Mouse (Mus musculus): ENCODE data around the gene Aldh6a1. TPM values are rescaled to one million over a fixed set of nuclear protein-coding genes. Genes with fewer than 3 reads are reported as not detected.

Gene Aldh6a1
- polyA plus RNA-seq, 1 experiment = 2.6 TPM

DNA sequence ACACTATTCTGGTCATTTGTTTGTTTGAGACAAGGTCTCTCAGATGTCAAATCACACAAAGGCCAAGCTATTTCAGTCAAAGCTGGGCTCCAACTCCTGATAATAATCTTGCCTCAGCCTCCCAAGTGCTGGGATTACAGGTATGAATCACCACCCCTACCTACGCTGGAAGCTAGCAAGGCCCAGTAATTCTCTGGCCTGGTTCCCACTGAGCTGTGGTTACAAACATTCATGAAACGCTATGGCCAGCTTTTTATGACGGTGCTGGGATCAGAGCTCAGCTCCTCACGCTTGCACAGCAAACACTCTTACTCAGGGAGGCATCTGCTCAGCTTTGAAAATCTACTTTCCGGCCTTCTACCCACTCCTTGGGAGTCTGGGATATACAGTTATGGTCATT lies 57.0 kb downstream of the Aldh6a1 start:
- Histone ChIP-seq H3K27me3 (ENCODE audit: control insufficient read depth, insufficient read depth, insufficient read length) (no peaks in the 10 kb centered on the region), H3K4me2 (ENCODE audit: low read depth) (no peak overlapping the region), H3K79me2 (ENCODE audit: control insufficient read depth, insufficient read depth) (no peaks in the 10 kb centered on the region), H3K36me3 (ENCODE audit: control insufficient read depth, insufficient read depth) (no peaks in the 10 kb centered on the region), H3ac (ENCODE audit: control insufficient read depth, insufficient read length) (no peak overlapping the region), H3K4me3 (no peak overlapping the region)
- no peak for TF ChIP-seq POLR2AphosphoS2 (IDR thresholded peaks at IDR 0.05; ENCODE audit: insufficient read length, low read depth)
- TF ChIP-seq E2F4 (IDR thresholded peaks at IDR 0.05; ENCODE audit: insufficient read depth) = no peak
- no peak for TF ChIP-seq REST (IDR thresholded peaks at IDR 0.05; ENCODE audit: insufficient read depth, insufficient read length)
- TF ChIP-seq MAX (IDR thresholded peaks at IDR 0.05; ENCODE audit: low read depth) = no peak
- no peak for TF ChIP-seq SRF (IDR thresholded peaks at IDR 0.05; ENCODE audit: control insufficient read depth, insufficient read length, low read depth)
- TF ChIP-seq TCF12 (IDR thresholded peaks at IDR 0.05; ENCODE audit: insufficient read depth, poor library complexity, severe bottlenecking) = no peak
- TF ChIP-seq MYOD1 (IDR thresholded peaks at IDR 0.05; ENCODE audit: control insufficient read depth in 1 of 3, insufficient read length in 2 of 3, low read depth in 2 of 3) = no peak
- TF ChIP-seq CEBPB (IDR thresholded peaks at IDR 0.05; ENCODE audit: insufficient read depth, poor library complexity, severe bottlenecking) = no peak
- TF ChIP-seq POLR2A (IDR thresholded peaks at IDR 0.05; ENCODE audit: insufficient read length, low read depth) = no peak
- no peak for TF ChIP-seq TCF3 (IDR thresholded peaks at IDR 0.05; ENCODE audit: insufficient read length, low read depth)
- no peak for TF ChIP-seq MYOG (IDR thresholded peaks at IDR 0.05; ENCODE audit: control insufficient read depth in 1 of 3, insufficient read depth in 1 of 3, insufficient read length in 2 of 3, low read depth in 2 of 3)

DNA sequence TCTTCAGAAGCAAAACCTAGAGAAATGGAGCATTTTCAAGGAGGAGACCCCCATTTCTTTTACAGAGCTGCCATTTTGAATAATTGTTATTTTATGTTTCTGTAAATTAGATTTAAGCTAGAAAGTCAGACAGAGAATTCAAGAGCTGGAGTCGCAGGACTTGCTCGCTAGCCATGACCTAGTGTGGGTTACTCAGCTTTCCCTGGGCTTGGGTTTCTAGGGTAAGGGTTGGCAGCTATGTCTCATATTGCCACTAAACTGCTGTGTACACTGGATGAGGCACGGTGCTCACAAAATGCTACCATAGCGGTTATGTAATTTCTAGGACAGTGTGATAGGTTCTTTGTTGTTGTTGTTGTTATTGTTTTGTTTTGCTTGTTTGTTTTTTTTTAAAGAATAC lies 58.1 kb downstream of the Aldh6a1 start:
- TF ChIP-seq TCF12 (IDR thresholded peaks at IDR 0.05; ENCODE audit: insufficient read depth, poor library complexity, severe bottlenecking) (no peak), USF1 (IDR thresholded peaks at IDR 0.05; ENCODE audit: low read depth) (no peak), MYOG (IDR thresholded peaks at IDR 0.05; ENCODE audit: control insufficient read depth in 1 of 3, insufficient read depth in 1 of 3, insufficient read length in 2 of 3, low read depth in 2 of 3) (no peak), REST (IDR thresholded peaks at IDR 0.05; ENCODE audit: insufficient read depth, insufficient read length) (no peak), E2F4 (IDR thresholded peaks at IDR 0.05; ENCODE audit: insufficient read depth) (no peak), POLR2AphosphoS2 (IDR thresholded peaks at IDR 0.05; ENCODE audit: insufficient read length, low read depth) (no peak), SRF (IDR thresholded peaks at IDR 0.05; ENCODE audit: control insufficient read depth, insufficient read length, low read depth) (no peak), MYOD1 (IDR thresholded peaks at IDR 0.05; ENCODE audit: control insufficient read depth in 1 of 3, insufficient read length in 2 of 3, low read depth in 2 of 3) (no peak), TCF3 (IDR thresholded peaks at IDR 0.05; ENCODE audit: insufficient read length, low read depth) (no peak), CEBPB (IDR thresholded peaks at IDR 0.05; ENCODE audit: insufficient read depth, poor library complexity, severe bottlenecking) (no peak), MAX (IDR thresholded peaks at IDR 0.05; ENCODE audit: low read depth) (no peak), POLR2A (IDR thresholded peaks at IDR 0.05; ENCODE audit: insufficient read length, low read depth) (no peak)
- Histone ChIP-seq H3K36me3 (ENCODE audit: control insufficient read depth, insufficient read depth) (no peaks in the 10 kb centered on the region), H3K4me2 (ENCODE audit: low read depth) (no peak overlapping the region), H3K79me2 (ENCODE audit: control insufficient read depth, insufficient read depth) (no peaks in the 10 kb centered on the region), H3ac (ENCODE audit: control insufficient read depth, insufficient read length) (no peak overlapping the region), H3K4me3 (no peak overlapping the region), H3K27me3 (ENCODE audit: control insufficient read depth, insufficient read depth, insufficient read length) (no peaks in the 10 kb centered on the region)

DNA sequence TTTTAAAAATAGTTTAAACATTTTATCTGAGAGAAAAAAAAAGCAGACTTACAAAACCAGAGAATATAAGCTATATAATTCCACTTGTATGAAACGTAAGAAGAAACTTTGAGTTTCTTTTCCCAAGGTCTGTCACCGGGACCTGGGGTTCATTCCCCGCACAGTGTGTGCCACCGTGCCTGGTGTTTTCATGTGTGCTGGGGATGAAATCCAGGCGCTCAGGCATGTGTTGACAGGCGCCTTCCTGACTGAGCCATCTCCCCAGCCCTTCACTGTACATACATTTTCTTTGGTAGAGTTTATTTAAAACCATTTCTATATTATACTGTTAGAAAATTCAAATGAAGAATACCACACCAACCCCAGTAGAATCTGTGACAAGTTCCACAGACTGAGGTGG lies 60.5 kb downstream of the Aldh6a1 start:
- H3ac ChIP-seq (ENCODE audit: control insufficient read depth, insufficient read length) = no peak overlapping the region
- no peaks in the 10 kb centered on the region for H3K79me2 ChIP-seq (ENCODE audit: control insufficient read depth, insufficient read depth)
- no peaks in the 10 kb centered on the region for H3K36me3 ChIP-seq (ENCODE audit: control insufficient read depth, insufficient read depth)
- H3K27me3 ChIP-seq (ENCODE audit: control insufficient read depth, insufficient read depth, insufficient read length) = no peaks in the 10 kb centered on the region
- no peak overlapping the region for H3K4me3 ChIP-seq
- no peak overlapping the region for H3K4me2 ChIP-seq (ENCODE audit: low read depth)
- no peak for TF ChIP-seq MYOD1 (IDR thresholded peaks at IDR 0.05; ENCODE audit: control insufficient read depth in 1 of 3, insufficient read length in 2 of 3, low read depth in 2 of 3)
- no peak for TF ChIP-seq CEBPB (IDR thresholded peaks at IDR 0.05; ENCODE audit: insufficient read depth, poor library complexity, severe bottlenecking)
- no peak for TF ChIP-seq SRF (IDR thresholded peaks at IDR 0.05; ENCODE audit: control insufficient read depth, insufficient read length, low read depth)
- TF ChIP-seq MAX (IDR thresholded peaks at IDR 0.05; ENCODE audit: low read depth) = no peak
- no peak for TF ChIP-seq USF1 (IDR thresholded peaks at IDR 0.05; ENCODE audit: low read depth)
- no peak for TF ChIP-seq POLR2A (IDR thresholded peaks at IDR 0.05; ENCODE audit: insufficient read length, low read depth)
- no peak for TF ChIP-seq TCF3 (IDR thresholded peaks at IDR 0.05; ENCODE audit: insufficient read length, low read depth)
- no peak for TF ChIP-seq POLR2AphosphoS2 (IDR thresholded peaks at IDR 0.05; ENCODE audit: insufficient read length, low read depth)
- TF ChIP-seq TCF12 (IDR thresholded peaks at IDR 0.05; ENCODE audit: insufficient read depth, poor library complexity, severe bottlenecking) = no peak
- TF ChIP-seq MYOG (IDR thresholded peaks at IDR 0.05; ENCODE audit: control insufficient read depth in 1 of 3, insufficient read depth in 1 of 3, insufficient read length in 2 of 3, low read depth in 2 of 3) = no peak
- no peak for TF ChIP-seq REST (IDR thresholded peaks at IDR 0.05; ENCODE audit: insufficient read depth, insufficient read length)
- TF ChIP-seq E2F4 (IDR thresholded peaks at IDR 0.05; ENCODE audit: insufficient read depth) = no peak

DNA sequence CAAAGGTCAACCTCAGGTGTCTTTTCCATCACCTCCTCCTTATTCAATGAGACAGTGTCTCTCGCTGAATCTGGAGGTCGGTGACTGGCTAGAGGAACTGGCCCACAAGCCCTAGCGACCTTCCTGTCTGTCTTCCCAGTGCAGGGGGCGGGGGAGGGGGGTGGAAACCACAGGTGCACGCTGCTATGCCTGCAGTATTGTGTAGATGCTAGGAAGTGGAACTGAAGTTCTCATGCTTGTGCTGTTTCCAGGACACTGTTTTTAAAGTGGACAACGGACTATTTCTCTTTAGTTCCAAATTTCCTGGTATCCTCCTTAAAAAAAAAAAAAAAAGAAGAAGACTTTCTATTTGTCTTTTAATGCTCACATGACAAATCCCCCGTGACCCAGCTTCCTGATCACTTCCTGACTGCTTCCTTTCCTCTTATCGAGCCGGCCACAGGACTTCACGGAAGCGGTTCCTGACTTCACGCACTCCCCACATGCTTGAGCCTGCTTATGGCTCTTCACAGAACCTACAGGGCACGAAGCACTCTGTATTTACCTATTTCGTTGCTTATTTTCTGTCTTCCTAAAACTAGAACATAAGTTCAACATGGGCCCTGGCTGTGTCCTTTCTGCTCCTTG lies 61.9 kb downstream of the Aldh6a1 start:
- TF ChIP-seq USF1 (IDR thresholded peaks at IDR 0.05; ENCODE audit: low read depth) (no peak), MYOG (IDR thresholded peaks at IDR 0.05; ENCODE audit: control insufficient read depth in 1 of 3, insufficient read depth in 1 of 3, insufficient read length in 2 of 3, low read depth in 2 of 3) (no peak), TCF12 (IDR thresholded peaks at IDR 0.05; ENCODE audit: insufficient read depth, poor library complexity, severe bottlenecking) (no peak), MAX (IDR thresholded peaks at IDR 0.05; ENCODE audit: low read depth) (no peak), SRF (IDR thresholded peaks at IDR 0.05; ENCODE audit: control insufficient read depth, insufficient read length, low read depth) (no peak), POLR2AphosphoS2 (IDR thresholded peaks at IDR 0.05; ENCODE audit: insufficient read length, low read depth) (no peak), POLR2A (IDR thresholded peaks at IDR 0.05; ENCODE audit: insufficient read length, low read depth) (no peak), CEBPB (IDR thresholded peaks at IDR 0.05; ENCODE audit: insufficient read depth, poor library complexity, severe bottlenecking) (no peak), REST (IDR thresholded peaks at IDR 0.05; ENCODE audit: insufficient read depth, insufficient read length) (no peak), MYOD1 (IDR thresholded peaks at IDR 0.05; ENCODE audit: control insufficient read depth in 1 of 3, insufficient read length in 2 of 3, low read depth in 2 of 3) (no peak), E2F4 (IDR thresholded peaks at IDR 0.05; ENCODE audit: insufficient read depth) (no peak), TCF3 (IDR thresholded peaks at IDR 0.05; ENCODE audit: insufficient read length, low read depth) (no peak)
- Histone ChIP-seq H3K4me3 (no peak overlapping the region), H3ac (ENCODE audit: control insufficient read depth, insufficient read length) (no peak overlapping the region), H3K27me3 (ENCODE audit: control insufficient read depth, insufficient read depth, insufficient read length) (no peaks in the 10 kb centered on the region), H3K79me2 (ENCODE audit: control insufficient read depth, insufficient read depth) (no peaks in the 10 kb centered on the region), H3K36me3 (ENCODE audit: control insufficient read depth, insufficient read depth) (no peaks in the 10 kb centered on the region), H3K4me2 (ENCODE audit: low read depth) (no peak overlapping the region)
